Mouse (Mus musculus) neural tube, embryonic 13.5 days (tissue): ENCODE measurements around the gene Eps8. TPM values are rescaled to one million over a fixed set of nuclear protein-coding genes. Genes with fewer than 3 reads are reported as not detected.

Experiments
- ATAC-seq: fragments of 200-750 bp; cut with Nextera tagmentation; 2 replicates; pipeline ENCODE4 v1.8.0; 2017; ENCODE audit warnings: low read depth, mild to moderate bottlenecking, moderate TSS enrichment, moderate library complexity
- H3K27ac ChIP-seq: fragments of 300-500 bp; sonication (generic); replicated peaks from 2 replicates; pipeline ENCODE4 v1.5.1; 2015; ENCODE audit warnings: moderate library complexity, mild to moderate bottlenecking, inconsistent platforms
- H3K27me3 ChIP-seq: fragments of 300-500 bp; sonication (generic); 2 replicates; pipeline ENCODE4 v1.6.1; 2015; ENCODE audit warnings: mild to moderate bottlenecking, inconsistent platforms
- H3K36me3 ChIP-seq: fragments of 300-500 bp; sonication (generic); 2 replicates; pipeline ENCODE4 v1.6.1; 2015; ENCODE audit warnings: mild to moderate bottlenecking, inconsistent platforms
- H3K4me1 ChIP-seq: fragments of 300-500 bp; sonication (generic); replicated peaks from 2 replicates; pipeline ENCODE4 v1.6.1; 2015; ENCODE audit warnings: inconsistent platforms
- H3K4me2 ChIP-seq: fragments of 300-500 bp; sonication (generic); 2 replicates; pipeline ENCODE4 v1.6.1; 2015; ENCODE audit warnings: inconsistent platforms, mild to moderate bottlenecking, moderate library complexity
- H3K4me3 ChIP-seq: fragments of 300-500 bp; sonication (generic); 2 replicates; pipeline ENCODE4 v1.5.1; 2015; ENCODE audit warnings: mild to moderate bottlenecking, inconsistent platforms
- H3K9ac ChIP-seq: fragments of 300-500 bp; sonication (generic); 2 replicates; pipeline ENCODE4 v1.6.1; 2015; ENCODE audit warnings: moderate library complexity, mild to moderate bottlenecking, inconsistent platforms
- H3K9me3 ChIP-seq: fragments of 300-500 bp; sonication (generic); 2 replicates; pipeline ENCODE4 v1.6.1; 2016; ENCODE audit warnings: inconsistent platforms
- WGBS: fragments of 180-500 bp; shearing (Covaris S2); methylation state at CpG from one replicate; pipeline ENCODE4 v1.1.7; 2015; 5-methylcytosine and 5-hydroxymethylcytosine counted together
- polyA plus RNA-seq: library from polyadenylated mRNA; unstranded; fragments of >200 nt; fragmentation: Nextera tagmentation; extraction: Ambion mirVana; gene quantifications from 2 replicates; pipeline ENCODE4 v1.2.1, GENCODE M21; 2015

The Eps8 gene
- 10.8 and 11.0 TPM in 2 replicates for polyA plus RNA-seq

- Histone ChIP-seq H3K9ac (no peak within 1 kb of the TSS), H3K4me1 (no peaks in the 10 kb centered on the region), H3K9me3 (no peaks in the 10 kb centered on the region), H3K27ac (no peak within 1 kb of the TSS), H3K4me3 (no peak within 1 kb of the TSS), H3K27me3 (no peaks in the 10 kb centered on the region), H3K4me2 (no peak within 1 kb of the TSS), H3K36me3 (no peaks in the 10 kb centered on the region)
- WGBS: 89% methylated on average over 2 of the region's 2 CpGs
- no peak for ATAC-seq
Observed at GRCm38 (mm10) chr6:137654776-137655175, at the start of gene Eps8. TSS of gene Eps8 (minus strand) at chr6:137654876.

GRCm38 (mm10) chr6:137703431-137703830 is 48.8 kb upstream of the Eps8 start:
- ATAC-seq: no peak
- Histone ChIP-seq H3K4me3 (no peak overlapping the region), H3K27ac (no peak overlapping the region), H3K36me3 (no peaks in the 10 kb centered on the region), H3K27me3 (no peaks in the 10 kb centered on the region), H3K4me1 (no peaks in the 10 kb centered on the region), H3K9me3 (no peaks in the 10 kb centered on the region), H3K9ac (no peak overlapping the region), H3K4me2 (no peak overlapping the region)
- WGBS: 92% methylated on average over 7 of the region's 7 CpGs

- WGBS: 95% methylated on average over 4 of the region's 4 CpGs
- H3K4me2 ChIP-seq: no peak overlapping the region
- H3K36me3 ChIP-seq: no peaks in the 10 kb centered on the region
- no peaks in the 10 kb centered on the region for H3K4me1 ChIP-seq
- no peak overlapping the region for H3K4me3 ChIP-seq
- no peak for ATAC-seq
- H3K9me3 ChIP-seq: no peaks in the 10 kb centered on the region
- H3K27me3 ChIP-seq: no peaks in the 10 kb centered on the region
- H3K9ac ChIP-seq: no peak overlapping the region
- no peak overlapping the region for H3K27ac ChIP-seq
Observed at GRCm38 (mm10) chr6:137702918-137703317, 48.2 kb upstream of the Eps8 start.

- Histone ChIP-seq H3K4me1 (no peaks in the 10 kb centered on the region), H3K4me2 (no peak overlapping the region), H3K36me3 (no peaks in the 10 kb centered on the region), H3K27ac (no peak overlapping the region), H3K9me3 (no peaks in the 10 kb centered on the region), H3K4me3 (no peak overlapping the region), H3K9ac (no peak overlapping the region), H3K27me3 (no peaks in the 10 kb centered on the region)
- WGBS: 93% methylated on average over 3 of the region's 3 CpGs
- no peak for ATAC-seq
Observed at GRCm38 (mm10) chr6:137702186-137702585, 47.5 kb upstream of the Eps8 start.

- ATAC-seq: peak; percentile 80
- Histone ChIP-seq H3K4me2 (no peak overlapping the region), H3K9me3 (no peaks in the 10 kb centered on the region), H3K9ac (no peak overlapping the region), H3K4me1 (no peaks in the 10 kb centered on the region), H3K27me3 (no peaks in the 10 kb centered on the region), H3K4me3 (no peak overlapping the region), H3K36me3 (no peaks in the 10 kb centered on the region), H3K27ac (no peak overlapping the region)
- 66% methylated on average over 7 of the region's 7 CpGs for WGBS
Observed at GRCm38 (mm10) chr6:137699434-137699833, 44.8 kb upstream of the Eps8 start.

- WGBS: 78% methylated on average over 8 of the region's 8 CpGs
- Histone ChIP-seq H3K27ac (no peak overlapping the region), H3K27me3 (no peaks in the 10 kb centered on the region), H3K4me3 (no peak overlapping the region), H3K4me2 (no peak overlapping the region), H3K4me1 (no peaks in the 10 kb centered on the region), H3K9ac (no peak overlapping the region), H3K9me3 (no peaks in the 10 kb centered on the region), H3K36me3 (no peaks in the 10 kb centered on the region)
- ATAC-seq: no peak
Observed at GRCm38 (mm10) chr6:137696445-137697204, 41.9 kb upstream of the Eps8 start.

GRCm38 (mm10) chr6:137695046-137695445 is 40.4 kb upstream of the Eps8 start:
- no peaks in the 10 kb centered on the region for H3K4me1 ChIP-seq
- no peak for ATAC-seq
- H3K9ac ChIP-seq: no peak overlapping the region
- no peaks in the 10 kb centered on the region for H3K9me3 ChIP-seq
- WGBS: 89% methylated on average over 8 of the region's 8 CpGs
- H3K27me3 ChIP-seq: no peaks in the 10 kb centered on the region
- no peak overlapping the region for H3K27ac ChIP-seq
- H3K4me3 ChIP-seq: no peak overlapping the region
- H3K4me2 ChIP-seq: no peak overlapping the region
- H3K36me3 ChIP-seq: no peaks in the 10 kb centered on the region

- no peak overlapping the region for H3K4me3 ChIP-seq
- ATAC-seq: no peak
- no peak overlapping the region for H3K27ac ChIP-seq
- no peaks in the 10 kb centered on the region for H3K36me3 ChIP-seq
- no peaks in the 10 kb centered on the region for H3K4me1 ChIP-seq
- no peaks in the 10 kb centered on the region for H3K9me3 ChIP-seq
- no peaks in the 10 kb centered on the region for H3K27me3 ChIP-seq
- H3K4me2 ChIP-seq: no peak overlapping the region
- 91% methylated on average over 2 of the region's 2 CpGs for WGBS
- H3K9ac ChIP-seq: no peak overlapping the region
Observed at GRCm38 (mm10) chr6:137694310-137694709, 39.6 kb upstream of the Eps8 start.

GRCm38 (mm10) chr6:137690550-137691119 is 36.0 kb upstream of the Eps8 start:
- H3K4me1 ChIP-seq: 0 out of 2 replicates have a peak, but pooled peaks cover 4% of the 10 kb centered on the region
- 73% methylated on average over 2 of the region's 2 CpGs for WGBS
- no peak overlapping the region for H3K27ac ChIP-seq
- no peak overlapping the region for H3K4me2 ChIP-seq
- no peak for ATAC-seq
- no peaks in the 10 kb centered on the region for H3K27me3 ChIP-seq
- H3K9ac ChIP-seq: no peak overlapping the region
- H3K4me3 ChIP-seq: no peak overlapping the region
- H3K36me3 ChIP-seq: no peaks in the 10 kb centered on the region
- no peaks in the 10 kb centered on the region for H3K9me3 ChIP-seq

- Histone ChIP-seq H3K9me3 (no peaks in the 10 kb centered on the region), H3K4me1 (0 out of 2 replicates have a peak, but pooled peaks cover 4% of the 10 kb centered on the region), H3K36me3 (no peaks in the 10 kb centered on the region), H3K4me2 (no peak overlapping the region), H3K9ac (no peak overlapping the region), H3K4me3 (no peak overlapping the region), H3K27me3 (no peaks in the 10 kb centered on the region), H3K27ac (no peak overlapping the region)
- WGBS: 79% methylated on average over 11 of the region's 11 CpGs
- no peak for ATAC-seq
Observed at GRCm38 (mm10) chr6:137688506-137689105, 33.9 kb upstream of the Eps8 start.

GRCm38 (mm10) chr6:137688079-137688478 is 33.4 kb upstream of the Eps8 start:
- Histone ChIP-seq H3K4me3 (no peak overlapping the region), H3K4me2 (no peak overlapping the region), H3K9me3 (no peaks in the 10 kb centered on the region), H3K9ac (no peak overlapping the region), H3K4me1 (0 out of 2 replicates have a peak, but pooled peaks cover 4% of the 10 kb centered on the region), H3K27ac (no peak overlapping the region), H3K36me3 (no peaks in the 10 kb centered on the region), H3K27me3 (no peaks in the 10 kb centered on the region)
- WGBS: 95% methylated on average over 3 of the region's 3 CpGs
- ATAC-seq: no peak

- Histone ChIP-seq H3K36me3 (no peaks in the 10 kb centered on the region), H3K4me2 (no peak overlapping the region), H3K9me3 (no peaks in the 10 kb centered on the region), H3K9ac (no peak overlapping the region), H3K27ac (no peak overlapping the region), H3K27me3 (no peaks in the 10 kb centered on the region), H3K4me1 (0 out of 2 replicates have a peak, but pooled peaks cover 4% of the 10 kb centered on the region), H3K4me3 (no peak overlapping the region)
- WGBS: 91% methylated on average over 5 of the region's 5 CpGs
- ATAC-seq: no peak
Observed at GRCm38 (mm10) chr6:137687667-137688066, 33.0 kb upstream of the Eps8 start.
